ENCODE assay signal across 8 mouse cellular contexts in genomic region chr7:30325364-30325763, GRCm38 (mm10). TPM values are rescaled to one million over a fixed set of nuclear protein-coding genes. Genes with fewer than 3 reads are reported as not detected.
A peak's percentile ranks its signal among the peaks of the same experiment; 100 is the strongest.
DNase-seq lines count a peak whose midpoint lies in the region; ATAC-seq and TF ChIP-seq lines count a peak whose summit lies in the region.

No protein-coding gene starts in this region.

- H3K27ac ChIP-seq in intestine, embryonic 14.5 days (ENCODE audit: low read depth) = no peak overlapping the region
- no peak overlapping the region for H3K27ac ChIP-seq in intestine, embryonic 15.5 days
- H3K27ac ChIP-seq in bone marrow, adult 2 months (ENCODE audit: control insufficient read depth, insufficient read depth, low read depth, low read length, poor library complexity) = no peak overlapping the region
- H3K27ac ChIP-seq in liver, embryonic 14.5 days = no peak overlapping the region

- TF ChIP-seq EP300 in liver, embryonic 14.5 days (IDR thresholded peaks at IDR 0.05; ENCODE audit: low read depth) = no peak

- no peak for ATAC-seq in intestine, embryonic 14.5 days (replicated peaks; ENCODE audit: low FRiP score, low TSS enrichment, low read depth)
- ATAC-seq in intestine, embryonic 15.5 days = no peak
- ATAC-seq in liver, embryonic 14.5 days (ENCODE audit: insufficient read depth) = no peak

- no peak overlapping the region for H3K4me2 ChIP-seq in intestine, embryonic 14.5 days (ENCODE audit: low read length)
- no peak overlapping the region for H3K4me2 ChIP-seq in intestine, embryonic 15.5 days (replicated peaks)
- no peak overlapping the region for H3K4me2 ChIP-seq in liver, embryonic 14.5 days (ENCODE audit: low read depth)

- no peaks in the 10 kb centered on the region for H3K27me3 ChIP-seq in intestine, embryonic 14.5 days (replicated peaks; ENCODE audit: control insufficient read depth, insufficient read depth, low read length)
- no peaks in the 10 kb centered on the region for H3K27me3 ChIP-seq in intestine, embryonic 15.5 days (replicated peaks)
- H3K27me3 ChIP-seq in E14TG2a.4 (ENCODE audit: insufficient read depth, low read length) = peaks cover 4% of the 10 kb centered on the region; the same call in 1 of the 2 replicates
- H3K27me3 ChIP-seq in liver, embryonic 14.5 days (ENCODE audit: control insufficient read depth, insufficient read depth, low read length) = no peaks in the 10 kb centered on the region

- WGBS in intestine, embryonic 14.5 days = 46% methylated on average over 2 of the region's 2 CpGs
- 41% methylated on average over 2 of the region's 2 CpGs for WGBS in intestine, embryonic 15.5 days
- 57% methylated on average over 2 of the region's 2 CpGs for WGBS in bone marrow, adult 2 months
- 48% methylated on average over 2 of the region's 2 CpGs for WGBS in liver, embryonic 14.5 days (ENCODE audit: insufficient replicate concordance)

- H3K4me3 ChIP-seq in intestine, embryonic 14.5 days (ENCODE audit: low read depth, low read length) = no peak overlapping the region
- no peak overlapping the region for H3K4me3 ChIP-seq in intestine, embryonic 15.5 days (replicated peaks)
- no peak overlapping the region for H3K4me3 ChIP-seq in E14TG2a.4 (replicated peaks; ENCODE audit: low read length)
- no peak overlapping the region for H3K4me3 ChIP-seq in bone marrow, adult 2 months (replicated peaks; ENCODE audit: control insufficient read depth, low read depth, low read length)
- H3K4me3 ChIP-seq in liver, embryonic 14.5 days (ENCODE audit: insufficient read depth in 1 of 2, low read depth in 2 of 2, low read length in 2 of 2) = no peak overlapping the region

- H3K9me3 ChIP-seq in intestine, embryonic 14.5 days (ENCODE audit: control insufficient read depth, low read length) = no peaks in the 10 kb centered on the region
- H3K9me3 ChIP-seq in intestine, embryonic 15.5 days = no peaks in the 10 kb centered on the region
- no peaks in the 10 kb centered on the region for H3K9me3 ChIP-seq in E14TG2a.4 (ENCODE audit: low read length)
- H3K9me3 ChIP-seq in liver, embryonic 14.5 days (ENCODE audit: control insufficient read depth, low read length) = no peaks in the 10 kb centered on the region

- no peak for TF ChIP-seq POLR2A in bone marrow, adult 2 months (IDR thresholded peaks at IDR 0.05; ENCODE audit: borderline replicate concordance, control insufficient read depth, low read depth, low read length)

- no peak overlapping the region for H3K9ac ChIP-seq in intestine, embryonic 14.5 days (ENCODE audit: low read length)
- H3K9ac ChIP-seq in intestine, embryonic 15.5 days = no peak overlapping the region
- no peak overlapping the region for H3K9ac ChIP-seq in liver, embryonic 14.5 days (replicated peaks)

- peak; percentile 84 for TF ChIP-seq CTCF in E14TG2a.4 (conservative IDR thresholded peaks at IDR 0.05; ENCODE audit: low read length)
- peak; percentile 28; the same call in 1 of the 2 replicates for TF ChIP-seq CTCF in bone marrow, adult 2 months (IDR thresholded peaks at IDR 0.05; ENCODE audit: control insufficient read depth, insufficient read depth, low read length)
- TF ChIP-seq CTCF in liver, embryonic 14.5 days (IDR thresholded peaks at IDR 0.05; ENCODE audit: low read depth) = peak; percentile 84

- no peaks in the 10 kb centered on the region for H3K36me3 ChIP-seq in intestine, embryonic 14.5 days (ENCODE audit: control insufficient read depth, insufficient read depth, low read length)
- H3K36me3 ChIP-seq in intestine, embryonic 15.5 days = no peaks in the 10 kb centered on the region
- peaks cover 10% of the 10 kb centered on the region for H3K36me3 ChIP-seq in E14TG2a.4 (ENCODE audit: insufficient read depth, low read length)
- H3K36me3 ChIP-seq in liver, embryonic 14.5 days (replicated peaks; ENCODE audit: control insufficient read depth, insufficient read depth, low read depth) = no peaks in the 10 kb centered on the region

- H3K4me1 ChIP-seq in intestine, embryonic 14.5 days (replicated peaks; ENCODE audit: control insufficient read depth, insufficient read depth, low read length) = peaks cover 13% of the 10 kb centered on the region
- H3K4me1 ChIP-seq in intestine, embryonic 15.5 days (replicated peaks) = peaks cover 10% of the 10 kb centered on the region
- H3K4me1 ChIP-seq in E14TG2a.4 (replicated peaks; ENCODE audit: low read depth, low read length) = peaks cover 37% of the 10 kb centered on the region
- H3K4me1 ChIP-seq in bone marrow, adult 2 months (ENCODE audit: control insufficient read depth, insufficient read depth, low read length) = peaks cover 3% of the 10 kb centered on the region; the same call in 1 of the 2 replicates
- H3K4me1 ChIP-seq in liver, embryonic 14.5 days (replicated peaks; ENCODE audit: control insufficient read depth in 2 of 2, insufficient read depth in 2 of 2, low read length in 1 of 2) = peaks cover 9 to 13% of the 10 kb centered on the region in 2 experiments; a peak in 3 of 4 replicates

- DNase-seq in intestine, embryonic 14.5 days (ENCODE audit: low spot score) = peak; percentile 82
- peak in 2 of 3 experiments; percentile 48 to 59 for DNase-seq in liver, embryonic 14.5 days (ENCODE audit: low read depth in 3 of 3, low spot score in 3 of 3)
- peak; percentile 27 to 61 for DNase-seq in spleen, postnatal 14 days (ENCODE audit: low spot score in 2 of 2)
- no peak for DNase-seq in frontal cortex, adult 2 months (ENCODE audit: extremely low spot score in 1 of 2, low spot score in 1 of 2)
- no peak for DNase-seq in yolk sac, embryonic 10.5 days (ENCODE audit: low spot score)

RNA-seq across cellular contexts. Expression of gene Sdhaf1, which starts 1.7 kb away (rescaled TPM):
- polyA plus RNA-seq in intestine, embryonic 14.5 days (2014; fragmentation: Nextera tagmentation; extraction: Ambion mirVana) = 16.3 and 17.2 TPM in 2 replicates
- polyA plus RNA-seq in intestine, embryonic 15.5 days (2015; fragmentation: Nextera tagmentation; extraction: Ambion mirVana) = 15.5 and 18.0 TPM in 2 replicates
- 6.3 and 10.1 TPM in 2 replicates for polyA plus RNA-seq in bone marrow, adult 2 months (2011; ENCODE audit: insufficient read depth, insufficient read length, low replicate concordance, missing spikeins)
- 3.8 and 5.1 TPM in 2 replicates for polyA plus RNA-seq in liver, embryonic 14.5 days (2012; rRNA removed)
- polyA plus RNA-seq in liver, embryonic 14.5 days (2014; fragmentation: Nextera tagmentation; extraction: Ambion mirVana) = 6.7 and 7.0 TPM in 2 replicates
- 16.9 and 19.2 TPM in 2 replicates for polyA plus RNA-seq in frontal cortex, adult 2 months (2012; rRNA removed)

RNA-seq across cellular contexts. Expression of gene E130208F15Rik, which starts 3.8 kb away (rescaled TPM):
- polyA plus RNA-seq in intestine, embryonic 14.5 days (2014; fragmentation: Nextera tagmentation; extraction: Ambion mirVana) = not detected in 2 replicates
- polyA plus RNA-seq in intestine, embryonic 15.5 days (2015; fragmentation: Nextera tagmentation; extraction: Ambion mirVana) = 1.8 TPM in 1 of 2 replicates, not detected in the other
- polyA plus RNA-seq in bone marrow, adult 2 months (2011; ENCODE audit: insufficient read depth, insufficient read length, low replicate concordance, missing spikeins) = 0.56 TPM in 1 of 2 replicates, not detected in the other
- 0.11 and 0.19 TPM in 2 replicates for polyA plus RNA-seq in liver, embryonic 14.5 days (2012; rRNA removed)
- polyA plus RNA-seq in liver, embryonic 14.5 days (2014; fragmentation: Nextera tagmentation; extraction: Ambion mirVana) = not detected in 2 replicates
- polyA plus RNA-seq in frontal cortex, adult 2 months (2012; rRNA removed) = 0.34 and 0.66 TPM in 2 replicates

RNA-seq across cellular contexts. Expression of gene Syne4, which starts 10.8 kb away (rescaled TPM):
- polyA plus RNA-seq in intestine, embryonic 14.5 days (2014; fragmentation: Nextera tagmentation; extraction: Ambion mirVana) = 52.2 and 60.5 TPM in 2 replicates
- polyA plus RNA-seq in intestine, embryonic 15.5 days (2015; fragmentation: Nextera tagmentation; extraction: Ambion mirVana) = 47.7 and 65.3 TPM in 2 replicates
- polyA plus RNA-seq in bone marrow, adult 2 months (2011; ENCODE audit: insufficient read depth, insufficient read length, low replicate concordance, missing spikeins) = 1.3 and 8.9 TPM in 2 replicates
- 11.1 and 12.0 TPM in 2 replicates for polyA plus RNA-seq in liver, embryonic 14.5 days (2012; rRNA removed)
- 7.0 and 7.6 TPM in 2 replicates for polyA plus RNA-seq in liver, embryonic 14.5 days (2014; fragmentation: Nextera tagmentation; extraction: Ambion mirVana)
- polyA plus RNA-seq in frontal cortex, adult 2 months (2012; rRNA removed) = 27.6 and 29.9 TPM in 2 replicates

RNA-seq across cellular contexts. Expression of gene Alkbh6, which starts 16.8 kb away (rescaled TPM):
- polyA plus RNA-seq in intestine, embryonic 14.5 days (2014; fragmentation: Nextera tagmentation; extraction: Ambion mirVana) = 70.7 and 79.3 TPM in 2 replicates
- polyA plus RNA-seq in intestine, embryonic 15.5 days (2015; fragmentation: Nextera tagmentation; extraction: Ambion mirVana) = 63.9 and 68.5 TPM in 2 replicates
- polyA plus RNA-seq in bone marrow, adult 2 months (2011; ENCODE audit: insufficient read depth, insufficient read length, low replicate concordance, missing spikeins) = 11.7 and 23.3 TPM in 2 replicates
- polyA plus RNA-seq in liver, embryonic 14.5 days (2012; rRNA removed) = 13.8 and 18.6 TPM in 2 replicates
- polyA plus RNA-seq in liver, embryonic 14.5 days (2014; fragmentation: Nextera tagmentation; extraction: Ambion mirVana) = 16.0 and 19.5 TPM in 2 replicates
- 132 TPM in 2 replicates for polyA plus RNA-seq in frontal cortex, adult 2 months (2012; rRNA removed)

RNA-seq across cellular contexts. Expression of gene Clip3, which starts 33.8 kb away (rescaled TPM):
- polyA plus RNA-seq in intestine, embryonic 14.5 days (2014; fragmentation: Nextera tagmentation; extraction: Ambion mirVana) = 41.4 and 46.1 TPM in 2 replicates
- 22.6 and 23.4 TPM in 2 replicates for polyA plus RNA-seq in intestine, embryonic 15.5 days (2015; fragmentation: Nextera tagmentation; extraction: Ambion mirVana)
- polyA plus RNA-seq in bone marrow, adult 2 months (2011; ENCODE audit: insufficient read depth, insufficient read length, low replicate concordance, missing spikeins) = 3.2 and 3.5 TPM in 2 replicates
- polyA plus RNA-seq in liver, embryonic 14.5 days (2012; rRNA removed) = 1.0 and 2.1 TPM in 2 replicates
- 0.71 and 0.86 TPM in 2 replicates for polyA plus RNA-seq in liver, embryonic 14.5 days (2014; fragmentation: Nextera tagmentation; extraction: Ambion mirVana)
- 354 and 373 TPM in 2 replicates for polyA plus RNA-seq in frontal cortex, adult 2 months (2012; rRNA removed)

Comparison
In these comparisons a context has a peak if more than half of its experiments do, and no peak if none do; other contexts are left out.
1. DNase-seq: peak in intestine, embryonic 14.5 days (single experiment), liver, embryonic 14.5 days (2 of 3) and spleen, postnatal 14 days (2 of 2); none in frontal cortex, adult 2 months (0 of 2) and yolk sac, embryonic 10.5 days (single experiment).
2. CTCF ChIP-seq: peak in every context shown above with its lines; median percentile 84 in E14TG2a.4; 84 in liver, embryonic 14.5 days; 28 in bone marrow, adult 2 months.